Mouse (Mus musculus): ENCODE measurements around the gene Rpp25.
A peak's percentile ranks its signal among the peaks of the same experiment; 100 is the strongest.

Gene Rpp25

DNA sequence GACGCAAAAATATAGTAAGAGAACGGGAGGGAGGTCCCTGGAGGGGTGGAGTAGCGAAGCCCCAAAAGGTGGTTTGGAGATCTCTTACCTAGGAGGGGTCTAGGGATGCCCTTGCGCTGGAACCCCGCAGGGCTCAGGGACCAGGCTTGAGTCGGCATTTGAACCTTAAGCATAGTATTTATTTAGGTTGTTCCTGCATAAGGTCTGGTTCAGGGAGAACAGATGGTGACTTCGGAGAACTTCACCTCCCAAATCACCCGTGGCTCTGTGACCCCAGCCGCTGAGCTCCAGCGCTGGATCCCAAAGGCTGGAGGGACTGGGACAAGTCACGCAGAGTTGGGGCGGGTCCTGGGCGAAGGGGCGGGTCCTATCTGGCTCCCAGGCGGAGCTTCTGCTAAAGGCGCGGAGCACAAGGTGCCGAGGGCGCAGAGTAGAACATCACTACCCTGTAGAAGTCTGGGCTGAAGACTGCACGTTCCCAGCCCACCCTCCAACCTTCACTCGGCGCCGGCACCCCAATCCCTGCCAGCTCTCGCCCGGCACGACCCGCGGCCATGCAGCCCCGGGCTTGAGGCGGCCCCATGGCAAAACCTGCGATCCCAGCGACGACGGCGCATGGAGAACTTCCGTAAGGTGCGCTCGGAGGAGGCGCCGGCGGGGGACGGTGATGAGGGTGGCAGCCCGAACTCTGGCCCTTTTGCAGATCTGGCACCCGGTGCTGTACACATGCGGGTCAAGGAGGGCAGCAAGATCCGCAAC is at the start of gene Rpp25:
Rpp25 (plus strand) TSS at position 405 of the 759 bp plus-strand sequence.
- DNase-seq = peak; percentile 65 to 81

DNA sequence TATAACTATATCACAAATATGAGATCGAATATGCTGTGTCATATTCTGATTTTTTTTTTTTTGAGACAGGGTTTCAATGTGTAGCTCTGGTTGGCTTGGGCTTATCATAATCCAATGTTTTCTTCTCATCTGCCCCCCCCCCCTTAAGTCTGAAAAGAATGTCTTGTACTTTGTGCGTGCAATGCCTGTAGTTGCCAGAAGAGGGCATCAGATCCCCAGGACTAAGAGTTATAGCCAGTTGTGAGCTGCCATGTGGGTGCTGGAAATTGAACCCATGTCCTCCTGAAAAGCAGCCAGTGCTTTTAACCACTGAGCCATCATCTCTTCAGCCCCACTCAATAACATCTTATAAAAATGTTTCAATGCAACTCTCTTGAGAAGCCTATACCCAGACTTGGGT is 44.1 kb upstream of the Rpp25 start:
- no peak for DNase-seq

- no peak for DNase-seq
Observed at GRCm38 (mm10) chr9:57462866-57463265, 41.0 kb upstream of the Rpp25 start.

GRCm38 (mm10) chr9:57466101-57466500 is 37.7 kb upstream of the Rpp25 start:
- no peak for DNase-seq

GRCm38 (mm10) chr9:57467271-57467771 is 36.5 kb upstream of the Rpp25 start:
- peak; percentile 37 to 62 for DNase-seq

DNA sequence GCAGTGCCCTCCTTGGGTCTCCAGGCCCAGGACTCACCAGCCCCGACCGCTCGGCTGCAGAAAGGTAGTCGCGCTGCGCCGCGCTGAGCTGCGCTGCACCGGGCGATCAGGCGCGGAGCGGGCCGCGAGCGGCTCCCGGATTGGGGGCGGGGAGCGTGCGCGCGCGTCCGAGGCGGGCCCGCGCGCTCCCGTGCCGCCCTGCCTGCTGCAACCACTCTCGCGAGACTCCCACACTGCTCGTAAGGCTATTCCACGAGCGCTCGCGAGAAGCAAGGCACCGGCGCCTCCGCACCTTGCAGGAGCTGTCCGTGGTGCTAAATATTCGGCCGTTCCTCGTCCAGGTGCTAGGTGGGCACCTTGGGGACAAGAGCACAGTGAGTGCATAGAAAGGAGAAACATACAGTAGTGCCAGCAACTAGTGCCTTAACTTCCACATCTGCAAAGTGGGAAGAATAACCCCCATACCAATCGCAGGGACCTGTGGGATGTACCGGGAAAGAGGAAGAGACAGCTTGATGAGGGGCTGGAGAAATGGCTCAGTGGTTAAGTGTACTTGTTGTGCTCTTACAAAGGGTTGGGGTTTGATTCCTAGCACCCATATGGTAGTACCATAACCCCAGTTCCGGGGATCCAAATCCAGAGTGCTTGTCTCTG is 35.8 kb upstream of the Rpp25 start, which contains the start of gene Scamp5:
Scamp5 (minus strand) TSS at position 165 of the 654 bp plus-strand sequence.
- DNase-seq = peak; percentile 94 to 97

DNA sequence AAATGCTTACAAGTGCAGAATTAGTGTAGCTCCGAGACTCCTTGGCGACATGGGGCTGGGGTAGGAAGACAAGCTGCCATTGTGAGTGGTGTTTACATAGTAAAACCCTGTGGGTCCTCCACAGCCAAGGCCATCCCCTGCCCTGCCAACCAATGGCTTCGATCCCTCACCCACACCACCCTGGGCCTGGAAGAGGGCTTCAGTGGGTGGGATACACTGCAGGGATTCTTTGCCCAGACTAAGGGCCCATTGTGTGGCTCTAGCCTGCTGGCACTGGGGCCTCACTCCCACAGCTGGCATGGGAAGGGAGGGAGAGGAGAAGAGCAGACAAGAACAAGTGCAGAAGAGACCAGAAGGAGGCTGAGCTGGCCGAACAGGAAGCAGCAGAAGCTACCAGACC is 34.9 kb upstream of the Rpp25 start:
- DNase-seq = no peak

- peak; percentile 83 to 90 for DNase-seq
Observed at GRCm38 (mm10) chr9:57485774-57486173, 18.1 kb upstream of the Rpp25 start.

- no peak for DNase-seq
Observed at GRCm38 (mm10) chr9:57487807-57488206, 16.0 kb upstream of the Rpp25 start.

DNA sequence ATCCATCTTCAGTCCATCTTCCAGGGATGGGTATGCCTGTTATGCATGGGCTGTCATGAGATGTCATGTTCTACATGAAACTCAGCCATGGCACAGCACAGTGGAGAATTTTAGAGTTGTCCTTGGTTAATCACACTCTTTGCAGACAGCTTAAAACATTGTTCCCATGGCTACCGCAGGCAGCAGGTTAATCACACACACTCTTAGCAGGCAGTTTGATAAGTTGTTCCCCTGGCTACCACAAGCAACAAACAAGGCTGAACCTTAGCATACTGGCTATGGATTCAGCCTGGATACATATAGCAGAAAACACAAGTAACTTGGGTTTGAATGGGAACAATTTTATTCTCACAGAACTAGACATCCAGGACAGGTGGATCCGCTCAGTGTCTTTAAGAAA is 10.3 kb upstream of the Rpp25 start:
- no peak for DNase-seq

DNA sequence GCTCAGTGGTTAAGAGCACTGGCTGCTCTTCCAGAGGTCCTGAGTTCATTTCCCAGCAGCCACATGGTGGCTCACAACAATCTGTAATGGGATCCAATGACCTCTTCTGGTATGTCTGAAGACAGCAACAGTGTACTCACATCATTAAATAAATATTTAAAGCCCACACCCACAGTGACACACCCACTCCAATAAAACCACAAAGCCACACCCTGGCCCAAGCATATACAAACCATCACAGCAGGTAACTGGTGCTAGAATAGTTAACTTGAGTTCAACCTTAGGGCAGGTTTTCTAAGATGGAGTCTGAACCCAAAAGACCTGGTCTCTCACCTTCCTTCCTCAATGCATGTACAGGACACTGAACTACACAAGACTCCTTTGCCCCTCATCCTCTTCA is 8.9 kb upstream of the Rpp25 start:
- no peak for DNase-seq

DNA sequence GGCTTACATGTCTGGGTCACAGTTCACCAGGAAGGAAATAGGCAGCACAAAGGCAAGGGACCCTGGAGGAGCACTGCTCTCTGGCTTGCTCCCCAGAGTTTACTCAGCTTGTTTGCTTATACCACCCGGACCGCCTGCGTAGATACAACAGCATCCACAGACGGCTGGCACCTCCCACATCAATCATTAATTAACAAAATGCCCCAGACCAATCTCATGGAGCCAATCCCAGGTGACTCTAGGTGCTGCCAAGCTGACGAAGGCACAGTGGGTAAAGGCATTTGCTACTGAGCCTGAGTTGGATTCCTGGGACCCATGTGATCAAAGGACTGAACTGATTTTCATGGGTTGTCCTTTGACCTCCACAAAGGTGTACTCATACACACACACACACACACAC is 6.6 kb upstream of the Rpp25 start:
- DNase-seq = peak; percentile 34 to 52

DNA sequence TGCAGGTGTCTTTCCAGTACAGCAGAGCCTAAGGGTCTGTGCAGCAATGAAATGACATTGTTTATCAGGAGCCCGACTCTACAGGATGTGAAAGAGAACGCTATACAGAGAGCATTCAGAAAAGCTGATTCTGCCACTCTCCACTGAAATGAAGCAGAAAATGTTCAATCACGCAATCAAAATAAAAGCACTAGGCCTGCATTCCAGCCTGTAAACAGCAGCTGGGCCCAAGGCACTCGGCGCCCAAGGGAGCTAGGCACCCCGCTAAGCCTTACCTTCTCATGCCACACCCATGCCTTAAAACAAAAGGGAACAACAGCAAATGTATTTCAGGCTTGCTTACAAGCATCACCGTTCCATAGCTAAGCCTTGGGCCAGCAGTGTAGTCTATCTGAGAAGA is 5.3 kb upstream of the Rpp25 start:
- no peak for DNase-seq

GRCm38 (mm10) chr9:57501452-57501851 is 2.4 kb upstream of the Rpp25 start:
- DNase-seq = no peak

DNA sequence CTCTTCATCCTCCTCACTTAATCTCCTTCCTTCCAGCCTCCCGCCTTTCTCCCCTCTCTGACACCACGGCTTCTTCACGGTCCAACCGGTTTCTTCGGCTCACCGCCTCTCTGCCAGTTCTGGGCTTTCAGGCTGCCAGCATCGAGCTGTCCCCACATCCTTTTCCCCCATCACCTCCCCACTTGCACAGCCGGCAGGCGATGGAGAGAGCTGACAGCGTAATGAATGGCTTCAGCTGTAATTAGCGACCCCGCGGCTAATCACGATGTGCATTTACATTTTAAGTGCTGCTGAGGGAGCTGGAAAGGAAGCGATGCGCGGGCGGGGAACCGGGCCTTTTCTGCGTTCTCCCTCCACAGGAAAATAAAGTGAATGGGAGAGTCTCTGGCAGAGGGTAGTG is 2.0 kb upstream of the Rpp25 start:
- no peak for DNase-seq

DNA sequence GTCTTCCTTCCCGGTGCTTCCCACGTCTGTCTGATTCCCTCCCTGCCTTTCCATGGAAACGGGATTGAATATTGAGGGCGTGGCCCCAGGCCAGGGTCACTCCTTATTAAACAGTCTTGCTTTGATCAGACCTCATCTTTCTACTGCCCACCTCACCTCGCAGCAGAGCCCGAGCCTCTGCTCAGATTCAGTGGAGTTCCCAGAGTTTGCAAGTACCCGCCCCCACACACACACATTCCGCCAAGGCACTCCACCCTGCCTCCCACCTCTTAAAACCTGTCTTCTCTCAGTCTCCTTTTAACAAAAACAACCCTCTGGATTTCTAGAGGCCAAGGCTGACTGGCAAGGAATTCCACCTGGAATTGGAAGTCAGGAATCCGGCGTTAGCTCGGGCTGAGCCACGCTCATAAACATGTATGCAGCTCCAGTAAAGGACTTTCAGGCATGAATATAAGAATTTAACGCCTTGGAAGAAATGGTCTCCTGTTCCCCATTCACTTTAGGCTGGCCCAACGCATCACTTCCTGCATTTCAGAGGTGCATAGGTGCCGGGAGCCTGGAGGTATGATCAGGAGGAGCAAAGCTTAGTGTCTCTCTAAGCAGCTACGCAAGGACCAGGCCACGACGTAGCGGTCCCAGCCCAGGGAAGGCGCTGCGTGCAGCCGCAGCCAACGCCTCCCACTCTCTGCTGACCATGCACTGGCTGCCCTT is 760 bp upstream of the Rpp25 start:
- no peak for DNase-seq

- DNase-seq = peak; percentile 63 to 83
Observed at GRCm38 (mm10) chr9:57504381-57504700, 515 bp downstream of the Rpp25 start.

DNA sequence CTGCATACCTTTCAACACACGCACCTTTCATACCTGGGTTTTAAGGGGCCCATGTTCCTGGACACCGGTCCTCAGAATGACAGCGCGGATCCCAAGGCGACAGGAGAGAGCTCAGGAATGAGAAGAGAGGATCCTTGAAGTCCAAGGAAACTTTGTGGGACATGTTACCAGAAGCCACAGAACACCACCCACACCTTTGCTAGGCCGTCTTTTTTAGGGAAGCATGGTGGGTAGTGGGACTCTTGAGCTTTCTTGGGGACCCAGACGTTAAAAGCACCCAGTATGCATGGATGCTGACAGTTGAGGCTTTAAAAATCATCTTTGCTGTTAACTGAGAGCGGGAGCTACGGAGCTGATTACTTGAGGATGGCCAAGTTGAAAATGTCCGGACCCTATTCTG is 1.1 kb downstream of the Rpp25 start:
- no peak for DNase-seq

DNA sequence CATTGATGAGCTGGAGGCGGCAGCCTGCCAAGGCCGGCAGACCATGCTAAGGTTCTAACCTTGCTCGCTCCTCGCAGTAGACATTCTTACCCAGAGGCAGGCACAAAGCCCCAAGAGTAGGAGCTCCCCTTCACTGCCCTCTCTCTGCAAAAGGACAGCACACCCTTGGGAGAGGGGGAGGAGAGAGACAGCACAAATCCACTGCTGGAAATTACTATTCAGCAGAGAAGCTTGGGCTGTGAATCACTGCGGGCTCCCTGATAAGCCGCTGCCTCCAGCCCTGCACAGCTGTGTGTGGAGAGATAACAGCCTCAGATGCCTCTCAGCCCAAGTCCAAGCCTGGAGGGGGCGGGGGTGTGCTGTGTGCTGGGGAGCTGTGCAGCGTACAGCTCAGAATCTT is 1.9 kb downstream of the Rpp25 start:
- peak in 1 of 2 experiments; percentile 37 for DNase-seq

DNA sequence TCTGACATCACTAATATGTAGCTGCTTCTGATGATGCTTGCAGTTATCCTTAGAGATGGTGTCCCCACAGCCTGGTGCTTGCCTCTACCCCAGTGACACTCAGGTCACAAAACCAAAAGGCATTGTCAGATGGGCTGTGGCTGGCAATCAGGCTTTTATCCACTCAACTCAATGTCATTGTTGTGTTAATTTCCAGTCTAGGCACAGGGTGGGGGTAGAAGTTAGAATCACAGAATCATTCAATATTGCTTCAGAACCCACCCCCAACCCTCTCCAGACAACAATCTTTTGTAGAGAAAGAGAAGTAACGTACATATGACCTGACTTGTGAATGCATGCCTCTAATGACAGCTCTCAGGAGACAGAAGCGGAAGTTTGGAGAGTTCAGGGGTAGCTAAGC is 6.8 kb downstream of the Rpp25 start:
- DNase-seq = no peak

- peak; percentile 44 to 85 for DNase-seq
Observed at GRCm38 (mm10) chr9:57517113-57517512, 13.3 kb downstream of the Rpp25 start.

- peak in 1 of 2 experiments; percentile 49 for DNase-seq
Observed at GRCm38 (mm10) chr9:57520375-57521055, 16.7 kb downstream of the Rpp25 start.
